Mouse (Mus musculus): ENCODE results near the gene Ssr1. TPM values are rescaled to one million over a fixed set of nuclear protein-coding genes. Genes with fewer than 3 reads are reported as not detected.
A peak's percentile ranks its signal among the peaks of the same experiment; 100 is the strongest.

The Ssr1 gene
- total RNA-seq, 4 experiments from 2014 or later, result 36.3 to 44.8 (median 42.9) TPM

DNA sequence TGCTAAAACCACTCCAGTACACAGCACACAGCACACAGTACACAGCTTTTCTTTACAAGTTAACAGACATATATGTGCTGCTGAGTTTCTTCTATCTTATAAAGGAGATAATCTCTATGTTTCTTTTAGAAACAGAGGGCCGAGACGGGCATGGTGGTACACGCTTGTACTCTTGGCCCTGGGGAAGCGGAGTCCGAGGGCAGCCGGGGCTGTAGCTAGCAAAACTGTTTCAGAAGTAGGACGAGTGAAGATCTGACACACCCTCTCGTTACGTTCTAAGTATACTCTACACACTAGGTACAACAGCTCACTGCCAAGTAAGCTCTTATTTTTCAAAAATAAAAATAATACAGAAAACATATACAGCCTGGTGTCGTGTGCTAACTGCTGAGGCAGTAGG lies 13.7 kb downstream of the Ssr1 start:
- DNase-seq (ENCODE audit: low spot score), result no peak

DNA sequence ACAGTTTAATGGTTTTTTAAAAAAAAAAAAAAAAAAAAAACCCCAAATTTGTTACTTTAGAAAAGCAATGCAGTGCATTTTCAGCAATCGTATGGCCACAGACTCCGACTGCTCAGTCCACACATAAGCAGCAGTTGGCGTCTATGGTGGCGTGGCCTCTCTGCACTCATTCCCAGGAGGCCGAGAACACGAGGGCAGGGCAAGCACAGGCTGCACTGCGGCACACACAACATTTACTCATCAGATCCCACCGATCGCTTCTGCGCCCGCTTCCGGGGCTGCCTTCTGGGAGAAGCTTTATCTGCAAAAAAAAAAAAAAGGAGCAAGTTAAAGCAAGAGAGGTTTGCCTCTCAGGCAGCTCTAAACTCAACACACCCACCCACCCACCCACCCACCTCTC lies 14.5 kb downstream of the Ssr1 start:
- no peak for DNase-seq (ENCODE audit: low spot score)

DNA sequence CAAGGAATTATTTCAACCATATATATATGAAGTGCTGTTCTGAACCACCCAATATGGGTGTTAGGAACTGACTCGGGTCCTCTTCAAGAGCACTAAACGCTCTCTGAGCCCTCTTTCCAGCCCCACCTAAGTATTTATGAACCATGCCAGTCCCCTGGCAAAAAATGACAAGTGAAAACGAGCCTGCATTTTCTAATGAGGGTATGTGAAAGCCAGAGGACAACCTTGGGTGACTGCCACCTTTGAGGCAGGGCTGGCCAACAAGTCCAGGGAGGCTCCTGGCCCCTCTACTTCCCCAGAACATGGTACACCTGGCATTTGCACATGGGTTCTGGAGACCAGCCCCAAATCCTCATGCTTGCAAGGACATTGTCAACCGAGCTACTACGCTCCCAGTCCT lies 19.3 kb downstream of the Ssr1 start:
- DNase-seq (ENCODE audit: low spot score), result no peak

DNA sequence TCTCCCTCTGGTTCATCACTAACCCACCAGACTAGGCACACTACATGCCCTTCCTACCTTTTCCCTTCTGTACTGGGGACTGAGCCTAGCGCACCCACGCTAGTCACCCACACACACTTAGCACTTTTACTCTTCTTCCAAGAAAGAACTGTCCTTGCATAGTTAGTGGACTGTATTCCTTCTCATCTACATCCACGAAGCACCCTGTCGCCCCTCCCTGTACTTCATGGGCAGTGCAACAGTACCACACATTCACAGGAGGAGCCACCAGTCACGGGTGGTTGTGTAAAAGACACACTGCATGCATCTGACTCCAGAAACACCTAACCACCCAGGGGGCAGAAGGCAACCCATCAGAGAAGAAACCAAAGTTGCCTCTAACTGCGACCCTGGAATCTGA lies 20.0 kb downstream of the Ssr1 start:
- no peak for DNase-seq (ENCODE audit: low spot score)

DNA sequence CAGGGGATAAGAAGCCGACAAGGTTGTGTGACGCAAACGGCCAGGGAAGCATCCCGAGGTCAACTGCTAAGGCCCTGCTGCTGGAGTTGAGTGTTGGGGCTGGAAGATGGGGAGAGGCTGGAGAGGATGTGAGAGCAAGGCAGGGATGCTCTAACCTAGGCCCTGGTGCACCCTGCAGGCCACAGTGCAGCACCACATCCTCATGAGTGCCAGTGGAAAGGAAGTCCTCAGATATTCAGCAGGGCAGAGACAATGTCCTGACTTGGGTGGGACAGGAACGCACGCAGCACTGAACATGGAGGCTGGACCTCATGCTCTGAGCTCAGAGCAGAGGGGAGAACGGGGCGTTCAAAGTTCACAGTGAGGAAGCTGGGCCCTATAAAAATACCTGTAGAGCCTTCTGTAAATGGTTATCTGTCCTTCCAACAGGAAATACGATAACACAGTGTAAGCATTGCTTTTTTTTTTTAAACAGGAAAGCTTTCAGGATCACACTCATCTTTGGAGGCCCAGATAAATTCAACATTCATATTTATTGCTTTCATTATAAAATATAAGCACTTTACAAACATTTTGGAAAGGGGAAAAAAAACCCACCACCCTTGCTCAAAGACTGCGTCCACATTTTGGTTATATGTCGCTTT lies 23.0 kb downstream of the Ssr1 start:
- no peak for DNase-seq (ENCODE audit: low spot score)

DNA sequence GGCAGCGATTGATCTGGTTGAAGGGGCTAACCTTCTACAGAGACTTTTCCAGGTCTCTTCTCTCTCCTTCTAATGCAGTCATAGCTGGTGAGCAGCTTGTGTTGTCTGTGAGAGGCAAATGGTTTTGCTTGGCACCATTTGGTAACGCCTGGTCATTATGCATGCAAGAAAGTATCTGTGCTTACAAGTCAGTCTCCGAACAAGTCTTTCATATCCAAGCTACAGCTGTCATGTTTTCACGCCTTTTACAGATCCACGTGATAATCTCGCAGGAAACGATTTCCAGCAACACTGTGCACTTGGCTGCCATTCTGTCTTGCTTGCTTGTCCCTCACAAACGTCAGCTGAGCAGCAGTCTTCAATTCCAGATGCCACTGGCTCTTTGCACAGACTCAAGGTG lies 24.0 kb downstream of the Ssr1 start:
- DNase-seq (ENCODE audit: low spot score), result no peak

GRCm38 (mm10) chr13:37969337-37969736 lies 24.7 kb downstream of the Ssr1 start:
- DNase-seq (ENCODE audit: low spot score), result peak; percentile 82

- no peak for DNase-seq (ENCODE audit: low spot score)
Measured at GRCm38 (mm10) chr13:37967565-37967964, 26.5 kb downstream of the Ssr1 start.

GRCm38 (mm10) chr13:37967052-37967437 lies 27.0 kb downstream of the Ssr1 start:
- no peak for DNase-seq (ENCODE audit: low spot score)

DNA sequence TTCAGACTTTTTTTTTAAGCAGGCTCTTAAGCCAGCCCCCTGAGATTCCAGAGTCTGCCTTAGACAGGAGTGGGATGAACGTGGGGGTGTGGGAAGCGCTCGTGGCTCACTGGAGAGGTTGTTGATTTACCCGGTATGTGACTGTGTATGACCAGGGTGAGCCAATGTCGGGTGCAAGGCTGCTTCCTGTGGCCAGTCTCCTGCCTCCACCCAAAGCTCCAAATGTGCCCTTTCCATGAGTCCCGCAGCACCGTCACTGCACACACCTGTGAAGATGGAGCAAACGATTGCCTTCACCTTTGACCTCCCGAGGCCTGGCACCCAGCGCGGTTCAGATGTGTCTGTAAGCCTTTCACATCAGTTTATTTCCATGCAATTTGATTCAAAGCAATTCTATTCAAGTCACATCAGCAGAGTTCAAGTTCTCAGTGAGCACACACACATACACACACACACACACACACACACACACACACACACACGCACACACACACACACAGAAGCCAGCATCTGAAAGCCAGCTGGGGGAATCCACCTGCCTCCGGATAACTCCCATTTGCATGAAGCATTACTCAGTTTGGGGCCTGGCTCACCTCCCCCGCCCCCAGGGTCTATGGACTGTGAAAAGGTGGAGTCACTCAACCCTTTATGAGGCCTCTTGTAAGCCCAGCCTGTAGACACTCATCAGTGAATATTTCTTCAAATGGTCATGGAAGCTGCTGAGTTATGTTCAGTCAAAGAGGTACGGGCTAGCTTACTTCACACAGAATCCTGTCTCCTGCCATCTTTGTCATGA lies 27.6 kb downstream of the Ssr1 start:
- no peak for DNase-seq (ENCODE audit: low spot score)

DNA sequence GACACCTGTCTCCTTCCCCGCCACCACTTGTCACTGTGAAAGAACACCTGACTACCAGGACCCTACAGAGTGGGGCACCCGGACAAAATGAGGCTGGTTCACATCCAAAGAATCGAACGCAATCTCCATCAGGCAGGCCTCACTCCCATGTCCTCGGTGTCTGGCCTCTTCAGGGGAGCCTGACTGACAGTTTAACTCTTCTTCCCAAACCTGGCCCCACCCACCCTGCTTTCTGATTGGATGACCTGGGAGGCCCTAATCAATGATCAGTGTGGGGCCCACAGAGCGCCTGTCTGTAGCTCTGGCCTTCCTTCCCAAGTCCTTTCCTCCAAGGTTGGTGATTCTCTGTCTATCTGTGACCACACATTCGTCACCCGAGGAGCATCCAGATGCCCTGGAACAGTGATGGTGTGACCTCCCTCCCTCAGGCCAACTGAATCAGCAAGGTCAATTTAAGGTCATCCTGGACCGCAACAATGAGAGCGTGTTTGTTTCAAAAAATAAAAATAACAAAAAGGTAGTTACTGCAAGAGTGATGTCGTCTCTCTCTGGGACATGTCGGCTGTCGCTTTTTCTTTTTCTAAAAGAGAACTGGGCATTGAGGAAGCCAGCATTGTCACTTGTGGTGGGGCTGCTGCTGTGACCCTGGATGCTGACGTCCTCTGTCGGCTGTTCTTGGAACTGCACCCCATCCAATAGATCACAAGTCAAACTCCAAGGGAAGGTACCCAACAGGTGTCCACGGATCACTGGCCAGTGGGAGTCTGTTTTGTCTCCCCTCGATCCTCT lies 28.7 kb downstream of the Ssr1 start:
- no peak for DNase-seq (ENCODE audit: low spot score)

GRCm38 (mm10) chr13:37964128-37965087 lies 29.6 kb downstream of the Ssr1 start:
- no peak for DNase-seq (ENCODE audit: low spot score)

- peak; percentile 86 for DNase-seq (ENCODE audit: low spot score)
Measured at GRCm38 (mm10) chr13:37963354-37964007, 30.5 kb downstream of the Ssr1 start.

DNA sequence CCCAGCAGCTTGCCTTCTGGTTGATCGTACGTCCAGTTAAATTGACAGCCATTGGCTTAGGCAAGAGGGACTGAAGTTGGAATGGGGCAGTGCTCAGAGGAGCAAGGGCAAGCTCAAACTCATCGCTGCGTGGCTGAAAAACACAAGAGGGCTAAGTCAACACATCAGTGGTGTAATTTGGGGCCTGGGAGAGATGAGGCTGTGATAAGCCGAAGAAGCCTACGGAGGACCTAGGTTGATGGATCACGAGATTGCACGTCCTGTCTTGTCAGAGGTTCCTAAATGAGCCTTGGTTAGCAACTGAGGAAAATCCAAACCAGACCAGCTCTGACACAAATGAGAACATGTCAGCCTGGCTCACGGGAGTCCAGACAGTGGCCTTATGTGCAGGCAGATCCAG lies 31.5 kb downstream of the Ssr1 start:
- DNase-seq (ENCODE audit: low spot score), result no peak

GRCm38 (mm10) chr13:37959936-37960335 lies 34.1 kb downstream of the Ssr1 start:
- DNase-seq (ENCODE audit: low spot score), result no peak

DNA sequence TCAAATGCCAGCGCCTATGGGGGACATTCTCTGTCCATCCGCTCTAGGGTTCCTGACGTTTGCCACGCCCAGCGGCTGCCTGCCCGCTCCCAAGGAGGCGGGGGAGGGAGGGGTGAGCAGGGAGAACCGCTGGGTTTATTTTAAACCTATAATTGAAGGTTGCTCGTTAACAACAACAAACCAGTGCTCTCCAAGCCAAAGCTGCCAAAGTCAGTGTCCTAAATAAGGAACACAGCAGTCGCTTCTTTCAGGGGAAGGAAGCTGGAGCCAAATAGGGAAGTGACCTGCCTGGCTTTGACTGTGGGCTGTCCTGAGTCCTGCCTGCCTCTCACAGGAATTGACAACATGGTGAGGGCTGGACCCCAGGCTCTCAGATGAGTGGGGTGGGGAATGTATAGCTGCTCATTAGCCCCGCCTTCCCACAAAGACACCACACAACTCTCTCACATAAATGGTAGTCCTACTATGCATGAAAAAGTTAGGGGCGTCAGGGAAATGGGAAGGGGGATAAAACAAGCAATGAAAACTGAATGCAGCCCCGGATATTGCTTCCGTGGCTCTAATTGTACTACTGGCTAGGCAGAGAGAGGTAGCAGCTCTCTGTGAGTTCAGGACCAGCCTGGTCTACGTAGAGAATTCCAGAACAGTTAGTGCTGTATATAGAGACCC lies 34.6 kb downstream of the Ssr1 start:
- peak; percentile 52 for DNase-seq (ENCODE audit: low spot score)

DNA sequence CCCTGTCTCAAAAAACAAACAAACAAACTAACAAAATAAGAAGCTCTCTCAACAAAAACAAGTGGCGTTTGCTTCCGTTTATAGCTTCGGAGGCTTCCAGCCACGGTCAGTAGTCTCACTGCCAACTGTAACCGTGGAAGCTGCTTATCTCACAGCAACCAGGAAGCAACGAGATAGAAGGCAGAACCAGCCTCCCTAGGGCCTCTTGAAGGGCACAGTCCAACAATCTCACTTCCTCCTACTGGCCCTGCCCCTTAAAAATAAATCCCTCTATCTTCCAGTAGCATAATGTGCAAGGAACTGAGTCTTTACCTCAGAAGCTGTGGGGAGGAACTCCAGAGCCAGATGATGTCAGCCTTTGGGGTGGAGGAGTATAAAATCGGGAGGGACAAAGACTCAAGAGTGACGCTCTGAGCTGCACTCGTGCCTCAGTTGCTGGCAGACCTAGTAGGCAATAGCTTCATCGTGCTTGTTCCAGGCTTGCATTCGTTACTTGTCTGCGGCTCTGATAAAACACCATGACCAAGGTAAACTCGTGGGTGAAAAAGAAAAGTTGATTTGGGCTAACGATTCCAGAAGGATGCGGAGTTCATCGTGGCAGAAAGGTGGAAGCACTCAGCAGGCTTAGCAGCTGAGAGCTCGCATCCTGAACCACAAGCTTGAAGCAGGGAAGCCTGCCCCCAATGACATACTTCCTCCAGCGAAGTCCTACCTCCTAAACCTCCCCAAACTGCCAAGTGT lies 35.3 kb downstream of the Ssr1 start:
- no peak for DNase-seq (ENCODE audit: low spot score)

DNA sequence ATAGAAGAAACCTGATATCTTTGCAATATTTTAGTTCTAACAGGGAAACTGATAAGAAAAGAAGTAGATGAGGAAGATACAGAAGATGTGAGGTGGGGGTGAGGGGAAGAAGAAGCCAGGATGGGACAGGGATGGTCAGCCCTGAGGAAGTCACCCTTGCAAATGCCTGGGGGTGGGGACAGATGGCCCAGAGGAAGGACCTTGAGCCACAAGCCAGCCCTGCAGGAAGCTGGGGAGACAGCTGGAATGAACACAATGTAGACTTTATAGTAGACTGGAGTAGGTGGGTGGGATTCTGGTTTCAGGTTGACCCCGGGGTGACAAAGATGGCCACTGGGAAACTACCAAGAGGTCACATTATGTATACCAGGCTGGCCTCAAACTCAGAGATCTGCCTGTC lies 39.7 kb downstream of the Ssr1 start:
- no peak for DNase-seq (ENCODE audit: low spot score)

- no peak for DNase-seq (ENCODE audit: low spot score)
Measured at GRCm38 (mm10) chr13:37952981-37953380, 41.0 kb downstream of the Ssr1 start.

- peak; percentile 73 for DNase-seq (ENCODE audit: low spot score)
Measured at GRCm38 (mm10) chr13:37946734-37947133, 47.3 kb downstream of the Ssr1 start.

Data from heart, adult 8-10 months (tissue).